ENCODE assay signal across 8 mouse cellular contexts in the genomic region with DNA sequence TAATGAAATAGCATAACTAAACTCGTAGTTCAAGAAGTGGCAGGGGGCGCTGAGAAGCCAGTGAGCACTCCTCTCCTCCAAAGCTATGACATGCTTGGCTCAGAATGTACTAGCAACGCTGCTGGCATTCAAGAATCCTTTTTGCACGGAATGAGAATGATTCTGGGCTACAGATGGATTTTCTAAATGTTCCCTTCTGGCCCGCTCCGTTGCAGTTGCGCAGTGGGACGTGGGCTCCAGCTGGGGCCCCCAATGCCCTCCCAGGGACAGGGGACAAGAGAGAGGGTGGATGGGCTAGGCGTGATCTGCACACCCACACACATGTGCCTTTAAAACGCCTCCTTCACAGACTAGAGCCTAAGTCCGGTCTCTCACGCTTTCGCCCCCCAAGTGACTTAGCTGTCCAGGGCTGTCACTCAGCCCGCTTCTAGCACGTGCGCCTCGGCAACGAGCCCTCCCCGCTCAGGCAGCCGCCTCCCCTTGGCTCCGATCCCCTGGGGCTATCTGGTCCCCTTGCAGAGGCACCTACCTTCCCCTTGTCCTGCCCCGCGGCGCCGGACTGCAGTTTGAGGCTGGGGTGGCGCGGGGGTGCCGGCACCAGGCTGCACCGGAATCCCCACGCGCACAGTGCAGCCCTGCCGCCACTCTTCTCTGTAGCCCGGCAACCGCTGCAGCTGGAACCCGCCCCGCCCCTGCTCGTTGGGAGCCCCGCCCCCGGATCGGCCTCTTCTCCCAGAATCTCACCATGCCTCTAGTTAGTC. TPM values are rescaled to one million over a fixed set of nuclear protein-coding genes. Genes with fewer than 3 reads are reported as not detected.
A peak's percentile ranks its signal among the peaks of the same experiment; 100 is the strongest.
DNase-seq lines count a peak whose midpoint lies in the region; ATAC-seq and TF ChIP-seq lines count a peak whose summit lies in the region.

No protein-coding gene starts in this region.

- WGBS in hindbrain, embryonic 14.5 days, result under 1% methylated on average over 38 of the region's 40 CpGs

- no peak for TF ChIP-seq CTCF in G1E (IDR thresholded peaks at IDR 0.05; ENCODE audit: low read depth, low read length)
- TF ChIP-seq CTCF in brain, embryonic 14.5 days (IDR thresholded peaks at IDR 0.05; ENCODE audit: borderline replicate concordance, extremely low read depth, insufficient read depth, insufficient read length), result no peak

- no peaks in the 10 kb centered on the region for H3K9me3 ChIP-seq in G1E (replicated peaks)
- H3K9me3 ChIP-seq in hindbrain, embryonic 14.5 days (ENCODE audit: control insufficient read depth, low read length), result no peaks in the 10 kb centered on the region

- peak overlapping the region; percentile 54; the same call in 1 of the 2 replicates for H3K27ac ChIP-seq in hindbrain, embryonic 14.5 days

- no peaks in the 10 kb centered on the region for H3K4me1 ChIP-seq in G1E (ENCODE audit: insufficient read depth, low read depth, low read length)
- peaks cover 9% of the 10 kb centered on the region; the same call in 1 of the 2 replicates for H3K4me1 ChIP-seq in hindbrain, embryonic 14.5 days (replicated peaks; ENCODE audit: control insufficient read depth, insufficient read depth, low read length)

- peak overlapping the region; percentile 66 for H3K9ac ChIP-seq in hindbrain, embryonic 14.5 days

- ATAC-seq in G1E (ENCODE audit: extremely low read depth, insufficient number of reproducible peaks, low FRiP score, poor library complexity, severe bottlenecking), result no peak
- peak; percentile 94 for ATAC-seq in hindbrain, embryonic 14.5 days (ENCODE audit: low FRiP score)
- peak; percentile 60 for ATAC-seq in megakaryocyte progenitor cell, adult 5-6 weeks (replicated peaks; ENCODE audit: poor library complexity)

- no peak for TF ChIP-seq POLR2A in brain, embryonic 14.5 days (IDR thresholded peaks at IDR 0.05; ENCODE audit: borderline replicate concordance, extremely low read depth, insufficient read depth, insufficient read length, poor library complexity, severe bottlenecking)

- DNase-seq in G1E (ENCODE audit: low spot score), result no peak
- peak; percentile 83 for DNase-seq in brain, embryonic 14.5 days (ENCODE audit: low read depth)
- peak; percentile 69 to 73 for DNase-seq in frontal cortex, postnatal 36 days (ENCODE audit: low spot score in 2 of 2)
- peak; percentile 69 for DNase-seq in hindbrain, embryonic 14.5 days (ENCODE audit: low spot score)
- peak; percentile 56 to 67 for DNase-seq in left cerebral cortex, adult 8-10 months (ENCODE audit: low spot score in 2 of 2)
- peak; percentile 64 to 77 for DNase-seq in right cerebral cortex, postnatal 36 days (ENCODE audit: low spot score in 2 of 2)
- DNase-seq in c-Kit-positive CD71-positive TER-119-positive erythroid progenitor cells, embryonic 14.5 days (ENCODE audit: low spot score), result no peak

- H3K27me3 ChIP-seq in G1E (ENCODE audit: insufficient read depth, low read length), result peaks cover 10% of the 10 kb centered on the region; the same call in 1 of the 2 replicates
- peaks cover 5% of the 10 kb centered on the region; the same call in 1 of the 2 replicates for H3K27me3 ChIP-seq in hindbrain, embryonic 14.5 days (ENCODE audit: control insufficient read depth, insufficient read depth, low read length)

- no peaks in the 10 kb centered on the region for H3K36me3 ChIP-seq in G1E (replicated peaks)
- no peaks in the 10 kb centered on the region for H3K36me3 ChIP-seq in hindbrain, embryonic 14.5 days (replicated peaks; ENCODE audit: control insufficient read depth, insufficient read depth)

- H3K4me2 ChIP-seq in hindbrain, embryonic 14.5 days (replicated peaks), result peak overlapping the region; percentile 99

- 0 out of 2 replicates have a peak overlapping the region, but pooled peaks have one; percentile 13 for H3K4me3 ChIP-seq in G1E (ENCODE audit: low read depth, low read length)
- peak overlapping the region; percentile 56 for H3K4me3 ChIP-seq in hindbrain, embryonic 14.5 days (replicated peaks; ENCODE audit: low read length)

RNA-seq across cellular contexts. Expression of a gene that starts 8.8 kb away (rescaled TPM):
- not detected in 2 replicates for total RNA-seq in G1E (2014; fragmentation: Nextera tagmentation)
- total RNA-seq in G1E (2017), result 0.12 and 0.44 TPM in 2 replicates
- polyA plus RNA-seq in G1E (2012), result not detected in 2 replicates
- polyA plus RNA-seq in brain, embryonic 14.5 days (2012; rRNA removed), result 36.5 and 36.9 TPM in 2 replicates
- 39.5 and 41.3 TPM in 2 replicates for polyA plus RNA-seq in hindbrain, embryonic 14.5 days (2014; fragmentation: Nextera tagmentation; extraction: Ambion mirVana)
- 10 to 100 TPM; 44.5 to 52.1 (median 47.5) TPM for total RNA-seq in left cerebral cortex, adult 8-10 months (2022)
- total RNA-seq in megakaryocyte progenitor cell, adult 5-6 weeks (2015), result not detected in 2 replicates
- total RNA-seq in megakaryocyte progenitor cell, adult 5-6 weeks (2017), result 0.12 and 0.14 TPM in 2 replicates

Comparison
In these comparisons a context has a peak if more than half of its experiments do, and no peak if none do; other contexts are left out.
1. DNase-seq: peak in brain, embryonic 14.5 days (single experiment), frontal cortex, postnatal 36 days (2 of 2), hindbrain, embryonic 14.5 days (single experiment), left cerebral cortex, adult 8-10 months (2 of 2) and right cerebral cortex, postnatal 36 days (2 of 2); none in G1E (single experiment) and c-Kit-positive CD71-positive TER-119-positive erythroid progenitor cells, embryonic 14.5 days (single experiment).
2. RNA of a gene that starts 8.8 kb away (total RNA-seq): 44.5 to 52.1 TPM in left cerebral cortex, adult 8-10 months; 0.12 to 0.44 TPM in G1E and 0.12 to 0.14 TPM in megakaryocyte progenitor cell, adult 5-6 weeks; every median in the first group is over 10 times any median in the second.